In genomic region chr17:31875326-31875930, GRCm38 (mm10) we compare ENCODE assay signal across 19 mouse cellular contexts. TPM values are rescaled to one million over a fixed set of nuclear protein-coding genes. Genes with fewer than 3 reads are reported as not detected.
DNase-seq lines count a peak whose midpoint lies in the region; ATAC-seq and TF ChIP-seq lines count a peak whose summit lies in the region.
"Had no signal": no experiment of that assay in that cellular context is flagged by ENCODE, and none has a peak within 500 bp of the region (broad histone marks: within the 10 kb centered on the region; RNA-seq: fewer than 3 reads in every experiment).

No protein-coding gene starts in this region.

- WGBS in midbrain, embryonic 11.5 days = 88% methylated on average over 10 of the region's 10 CpGs
- 77% methylated on average over 10 of the region's 10 CpGs for WGBS in midbrain, embryonic 14.5 days

- no peak overlapping the region for H3K27ac ChIP-seq in midbrain, embryonic 11.5 days (ENCODE audit: low read depth, low read length)
- H3K27ac ChIP-seq in midbrain, embryonic 14.5 days (replicated peaks; ENCODE audit: low read depth, low read length) = no peak overlapping the region
- peak overlapping the region; percentile 98 for H3K27ac ChIP-seq in CH12.LX (ENCODE audit: insufficient read depth, low read depth)
- H3K27ac ChIP-seq: forebrain, embryonic 10.5 days; hindbrain, postnatal 0 days; limb, embryonic 10.5 days; neural tube, embryonic 13.5 days; stomach, postnatal 0 days had no signal

- H3K9me3 ChIP-seq in midbrain, embryonic 11.5 days (ENCODE audit: control insufficient read depth, low read length) = no peaks in the 10 kb centered on the region
- no peaks in the 10 kb centered on the region for H3K9me3 ChIP-seq in midbrain, embryonic 14.5 days (ENCODE audit: control insufficient read depth, low read length)
- H3K9me3 ChIP-seq in CH12.LX (replicated peaks; ENCODE audit: low read length) = no peaks in the 10 kb centered on the region
- H3K9me3 ChIP-seq: forebrain, embryonic 10.5 days; limb, embryonic 10.5 days; neural tube, embryonic 13.5 days had no signal

- dilution Hi-C loops in CH12.LX (cut with MboI; ENCODE audit: extremely low pct_ligation_motif_present, extremely low pct_unique_long_range_greater_than_20kb, low sequenced_read_pairs) = no loop called here

- H3K79me2 ChIP-seq in CH12.LX (replicated peaks; ENCODE audit: control insufficient read depth, extremely low read depth, insufficient read depth, poor library complexity, severe bottlenecking) = no peaks in the 10 kb centered on the region

- peaks cover 3% of the 10 kb centered on the region; the same call in 1 of the 2 replicates for H3K4me1 ChIP-seq in midbrain, embryonic 11.5 days (ENCODE audit: control insufficient read depth, insufficient read depth, low read length)
- H3K4me1 ChIP-seq in midbrain, embryonic 14.5 days (ENCODE audit: control insufficient read depth, insufficient read depth, low read length) = peaks cover 15% of the 10 kb centered on the region; the same call in 1 of the 2 replicates
- H3K4me1 ChIP-seq in CH12.LX (ENCODE audit: control insufficient read depth in 1 of 2, insufficient read depth in 2 of 2) = peaks cover 68 to 81% of the 10 kb centered on the region in 2 experiments

- no peak for TF ChIP-seq CTCF in CH12.LX (conservative IDR thresholded peaks at IDR 0.05 in 1 of 2, IDR thresholded peaks at IDR 0.05 in 1 of 2; ENCODE audit: low read depth in 2 of 2, low read length in 2 of 2)

- H3K4me3 ChIP-seq in midbrain, embryonic 11.5 days (ENCODE audit: low read depth, low read length) = no peak overlapping the region
- no peak overlapping the region for H3K4me3 ChIP-seq in midbrain, embryonic 14.5 days (replicated peaks; ENCODE audit: low read depth, low read length)
- H3K4me3 ChIP-seq in CH12.LX (replicated peaks in 1 of 3; ENCODE audit: low read depth in 2 of 3, low read length in 2 of 3, poor library complexity in 1 of 3) = peak overlapping the region in 1 of 3 experiments; percentile 18
- H3K4me3 ChIP-seq: forebrain, embryonic 10.5 days; limb, embryonic 10.5 days; myocyte; neural tube, embryonic 13.5 days had no signal

- peak; percentile 3 for DNase-seq in gastrocnemius, postnatal 14 days
- DNase-seq in gastrocnemius, adult 8-10 months (ENCODE audit: low spot score in 2 of 2) = no peak
- peak; percentile 14 for DNase-seq in midbrain, embryonic 11.5 days (ENCODE audit: low spot score, missing footprints)
- no peak for DNase-seq in midbrain, embryonic 14.5 days
- DNase-seq in A20 (ENCODE audit: low read depth, low spot score) (peak; percentile 40), CH12.LX (ENCODE audit: extremely low read depth) (peak; percentile 95)
- no peak for DNase-seq in spleen, adult 12 weeks (ENCODE audit: low spot score)
- DNase-seq: adrenal gland, postnatal 36 days; cerebellum, adult 11-12 months; right cerebral cortex, adult 18-20 months had no signal

- no peak for ATAC-seq in midbrain, embryonic 11.5 days (ENCODE audit: low FRiP score)
- ATAC-seq in midbrain, embryonic 14.5 days (ENCODE audit: low FRiP score, low TSS enrichment) = no peak
- ATAC-seq in cerebellum, adult (ENCODE audit: insufficient number of reproducible peaks, low FRiP score, low TSS enrichment) = no peak
- ATAC-seq: hindbrain, postnatal 0 days; intestine, embryonic 16.5 days; midbrain, embryonic 16.5 days had no signal

- no peak overlapping the region for H3K9ac ChIP-seq in midbrain, embryonic 11.5 days (ENCODE audit: low read length)
- H3K9ac ChIP-seq in midbrain, embryonic 14.5 days (replicated peaks; ENCODE audit: low read length) = no peak overlapping the region
- H3K9ac ChIP-seq in CH12.LX (ENCODE audit: insufficient read depth, low read depth) = peak overlapping the region; percentile 24; the same call in 1 of the 2 replicates
- H3K9ac ChIP-seq: neural tube, embryonic 13.5 days had no signal

- TF ChIP-seq RAD21 in CH12.LX (IDR thresholded peaks at IDR 0.05; ENCODE audit: low read depth, low read length) = no peak; the same call in none of the 2 replicates

- in situ Hi-C loops in CH12.LX (cut with MboI; ENCODE audit: low pct_ligation_motif_present, low pct_unique_long_range_greater_than_20kb, low sequenced_read_pairs) = no loop called here

- TF ChIP-seq EP300 in CH12.LX (IDR thresholded peaks at IDR 0.05; ENCODE audit: low read length) = peak; percentile 98

- TF ChIP-seq POLR2A in CH12.LX (IDR thresholded peaks at IDR 0.05; ENCODE audit: low read depth, low read length) = no peak; the same call in 1 of the 2 replicates

- no peaks in the 10 kb centered on the region for H3K27me3 ChIP-seq in midbrain, embryonic 11.5 days (ENCODE audit: control insufficient read depth, insufficient read depth, low read length)
- no peaks in the 10 kb centered on the region for H3K27me3 ChIP-seq in midbrain, embryonic 14.5 days (ENCODE audit: control insufficient read depth, insufficient read depth, low read length)
- no peaks in the 10 kb centered on the region for H3K27me3 ChIP-seq in CH12.LX (replicated peaks)
- H3K27me3 ChIP-seq: neural tube, embryonic 13.5 days had no signal

- no peak overlapping the region for H3K4me2 ChIP-seq in midbrain, embryonic 11.5 days
- no peak overlapping the region for H3K4me2 ChIP-seq in midbrain, embryonic 14.5 days (ENCODE audit: low read length)
- peak overlapping the region; percentile 29; the same call in 1 of the 2 replicates for H3K4me2 ChIP-seq in CH12.LX (ENCODE audit: insufficient read depth, low read depth, poor library complexity, severe bottlenecking)
- H3K4me2 ChIP-seq: neural tube, embryonic 13.5 days had no signal

- no peaks in the 10 kb centered on the region for H3K36me3 ChIP-seq in midbrain, embryonic 11.5 days (ENCODE audit: control insufficient read depth, insufficient read depth, low read length)
- H3K36me3 ChIP-seq in midbrain, embryonic 14.5 days (ENCODE audit: control insufficient read depth, insufficient read depth, low read length) = no peaks in the 10 kb centered on the region
- H3K36me3 ChIP-seq in CH12.LX (replicated peaks in 1 of 2; ENCODE audit: control insufficient read depth in 1 of 2, insufficient read depth in 1 of 2, low read length in 1 of 2) = peaks cover 0 to 3% of the 10 kb centered on the region in 2 experiments
- H3K36me3 ChIP-seq: forebrain, embryonic 10.5 days; limb, embryonic 10.5 days; neural tube, embryonic 13.5 days had no signal

- intact Hi-C loops in gastrocnemius, postnatal 14 days (cut with DNase I; ENCODE audit: low total_unique reads) = no loop called here

TF ChIP-seq in CH12.LX, 34 proteins besides CTCF, POLR2A, EP300 and RAD21 (continues in another document):
- no peak for TF ChIP-seq ZKSCAN1 (IDR thresholded peaks at IDR 0.05; ENCODE audit: borderline replicate concordance, low read depth, low read length)
- 0 out of 2 replicates have a peak, but pooled peaks have one; percentile 52 for TF ChIP-seq ELF1 (IDR thresholded peaks at IDR 0.05; ENCODE audit: low read depth, low read length)
- TF ChIP-seq ETS1 (conservative IDR thresholded peaks at IDR 0.05; ENCODE audit: low read depth, low read length) = peak; percentile 99
- TF ChIP-seq MAFK (IDR thresholded peaks at IDR 0.05; ENCODE audit: insufficient replicate concordance, low read length) = peak; percentile 79
- peak; percentile 93 for TF ChIP-seq CHD2 (IDR thresholded peaks at IDR 0.05; ENCODE audit: low read length)
- TF ChIP-seq ZNF384 (IDR thresholded peaks at IDR 0.05; ENCODE audit: low read depth, low read length) = peak; percentile 29; the same call in 1 of the 2 replicates
- TF ChIP-seq NELFE (IDR thresholded peaks at IDR 0.05; ENCODE audit: low read depth, low read length) = peak; percentile 35; the same call in 1 of the 2 replicates
- peak; percentile 78 for TF ChIP-seq MAX (IDR thresholded peaks at IDR 0.05; ENCODE audit: low read length)
- 0 out of 2 replicates have a peak, but pooled peaks have one; percentile 8 for TF ChIP-seq JUN (IDR thresholded peaks at IDR 0.05; ENCODE audit: insufficient read depth, low read depth, low read length)
- TF ChIP-seq MYC (IDR thresholded peaks at IDR 0.05; ENCODE audit: low read depth, low read length) = peak; percentile 75
- peak; percentile 93 for TF ChIP-seq IRF4 (IDR thresholded peaks at IDR 0.05; ENCODE audit: low read depth, low read length)
- TF ChIP-seq KAT2A (IDR thresholded peaks at IDR 0.05; ENCODE audit: insufficient replicate concordance, low read length) = 0 out of 2 replicates have a peak, but pooled peaks have one; percentile 65
- TF ChIP-seq CHD1 (IDR thresholded peaks at IDR 0.05; ENCODE audit: low read depth, low read length) = 0 out of 2 replicates have a peak, but pooled peaks have one; percentile 49
- TF ChIP-seq MEF2A (IDR thresholded peaks at IDR 0.05; ENCODE audit: borderline replicate concordance, low read depth, low read length) = peak; percentile 94
- no peak for TF ChIP-seq PAX5 (IDR thresholded peaks at IDR 0.05; ENCODE audit: low read length)
- TF ChIP-seq HCFC1 (IDR thresholded peaks at IDR 0.05; ENCODE audit: low read depth, low read length) = peak; percentile 53
- TF ChIP-seq USF2 (conservative IDR thresholded peaks at IDR 0.05; ENCODE audit: low read depth, low read length) = no peak
- TF ChIP-seq GABPA (IDR thresholded peaks at IDR 0.05; ENCODE audit: insufficient replicate concordance, low read depth, low read length) = no peak
- peak; percentile 68; the same call in 1 of the 2 replicates for TF ChIP-seq ZMIZ1 (IDR thresholded peaks at IDR 0.05; ENCODE audit: low read depth, low read length)
- TF ChIP-seq BHLHE40 (IDR thresholded peaks at IDR 0.05; ENCODE audit: low read depth, low read length) = peak; percentile 92
- TF ChIP-seq TBP (conservative IDR thresholded peaks at IDR 0.05; ENCODE audit: low read depth, low read length) = no peak
- TF ChIP-seq POLR2AphosphoS2 (IDR thresholded peaks at IDR 0.05; ENCODE audit: low read depth, low read length) = 0 out of 2 replicates have a peak, but pooled peaks have one; percentile 25
- no peak; the same call in none of the 2 replicates for TF ChIP-seq SMC3 (IDR thresholded peaks at IDR 0.05; ENCODE audit: low read depth, low read length)
- peak; percentile 53 for TF ChIP-seq MXI1 (IDR thresholded peaks at IDR 0.05; ENCODE audit: low read depth, low read length)
- TF ChIP-seq RCOR1 (conservative IDR thresholded peaks at IDR 0.05; ENCODE audit: low read depth, low read length) = peak; percentile 93
- TF ChIP-seq E2F4 (IDR thresholded peaks at IDR 0.05; ENCODE audit: insufficient replicate concordance, low read depth, low read length) = no peak

RNA-seq across cellular contexts. Expression of gene Sik1, which starts 19.8 kb away (rescaled TPM):
- 10 to 100 TPM; 18.1 to 18.6 TPM for total RNA-seq in gastrocnemius, postnatal 14 days (2021)
- 10 to 100 TPM in 2 of 4 experiments, 1 to 10 TPM in 2; 7.8 to 22.8 (median 13.9) TPM for total RNA-seq in gastrocnemius, adult 8-10 months (2022)
- 8.9 and 14.0 TPM in 2 replicates for polyA plus RNA-seq in midbrain, embryonic 11.5 days (2014; fragmentation: Nextera tagmentation; extraction: Ambion mirVana)
- 15.3 and 19.3 TPM in 2 replicates for polyA plus RNA-seq in midbrain, embryonic 14.5 days (2014; fragmentation: Nextera tagmentation; extraction: Ambion mirVana)
- total RNA-seq in CH12.LX (2012; rRNA removed) (56.7 and 56.9 TPM in 2 replicates), CH12.LX (2014; rRNA removed) (16.0 and 17.1 TPM in 2 replicates)
- polyA plus RNA-seq in CH12.LX (2012; ENCODE audit: insufficient read length, low read depth) = 27.7 and 36.7 TPM in 2 replicates

Comparison
In these comparisons a context has a peak if more than half of its experiments do, and no peak if none do; other contexts are left out.
1. DNase-seq: peak in gastrocnemius, postnatal 14 days (single experiment), midbrain, embryonic 11.5 days (single experiment), A20 (single experiment) and CH12.LX (single experiment); none in gastrocnemius, adult 8-10 months (0 of 2), midbrain, embryonic 14.5 days (single experiment) and spleen, adult 12 weeks (single experiment).